12 mouse cellular contexts compared by ENCODE assay signal in the genomic region with DNA sequence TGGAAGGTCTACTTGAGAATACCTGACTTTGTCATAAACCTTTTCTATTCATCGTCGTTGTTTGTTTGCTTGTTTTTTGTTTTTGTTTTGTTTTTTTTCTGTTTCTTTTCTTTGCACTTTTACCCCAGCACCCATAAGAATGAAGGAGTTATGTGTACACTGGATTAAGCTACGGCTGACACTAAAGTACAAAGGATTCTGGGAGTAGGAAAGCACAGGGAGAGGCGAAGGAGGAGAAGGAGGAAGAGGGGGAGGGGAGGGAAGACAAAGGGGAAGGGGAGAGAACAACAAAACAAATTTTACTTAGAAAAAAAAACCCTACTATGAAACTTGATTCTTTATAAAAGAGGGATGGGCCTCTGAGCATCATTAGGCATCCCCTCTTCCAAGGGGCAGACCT. TPM values are rescaled to one million over a fixed set of nuclear protein-coding genes. Genes with fewer than 3 reads are reported as not detected.
DNase-seq lines count a peak whose midpoint lies in the region; ATAC-seq and TF ChIP-seq lines count a peak whose summit lies in the region.
"Had no signal": no experiment of that assay in that cellular context is flagged by ENCODE, and none has a peak within 500 bp of the region (broad histone marks: within the 10 kb centered on the region; RNA-seq: fewer than 3 reads in every experiment).

No protein-coding gene starts in this region.

- ATAC-seq in hindbrain, embryonic 14.5 days (ENCODE audit: low FRiP score) = no peak
- ATAC-seq in hindbrain, embryonic 12.5 days (ENCODE audit: low FRiP score) = no peak
- no peak for ATAC-seq in midbrain, embryonic 11.5 days (ENCODE audit: low FRiP score)
- no peak for ATAC-seq in midbrain, embryonic 13.5 days
- ATAC-seq in limb, embryonic 13.5 days (ENCODE audit: low FRiP score, low read depth) = no peak
- no peak for ATAC-seq in liver, postnatal 0 days
- ATAC-seq: CD4-positive, CD25-positive, alpha-beta regulatory T cell, adult 4 months had no signal

- no peak overlapping the region for H3K27ac ChIP-seq in hindbrain, embryonic 14.5 days
- no peak overlapping the region for H3K27ac ChIP-seq in hindbrain, embryonic 12.5 days
- H3K27ac ChIP-seq in midbrain, embryonic 11.5 days (ENCODE audit: low read depth, low read length) = no peak overlapping the region
- no peak overlapping the region for H3K27ac ChIP-seq in midbrain, embryonic 13.5 days
- H3K27ac ChIP-seq in limb, embryonic 13.5 days = no peak overlapping the region
- peak overlapping the region; percentile 95 for H3K27ac ChIP-seq in liver, postnatal 0 days (ENCODE audit: low read depth)
- H3K27ac ChIP-seq: left cerebral cortex, adult 2 months had no signal

- TF ChIP-seq EP300 in liver, postnatal 0 days (IDR thresholded peaks at IDR 0.05; ENCODE audit: low read depth) = no peak

- H3K9me3 ChIP-seq in hindbrain, embryonic 14.5 days (ENCODE audit: control insufficient read depth, low read length) = no peaks in the 10 kb centered on the region
- H3K9me3 ChIP-seq in hindbrain, embryonic 12.5 days (replicated peaks) = no peaks in the 10 kb centered on the region
- H3K9me3 ChIP-seq in midbrain, embryonic 11.5 days (ENCODE audit: control insufficient read depth, low read length) = no peaks in the 10 kb centered on the region
- H3K9me3 ChIP-seq in midbrain, embryonic 13.5 days = no peaks in the 10 kb centered on the region
- no peaks in the 10 kb centered on the region for H3K9me3 ChIP-seq in limb, embryonic 13.5 days
- H3K9me3 ChIP-seq in liver, postnatal 0 days (ENCODE audit: low read length) = no peaks in the 10 kb centered on the region

- H3K27me3 ChIP-seq in hindbrain, embryonic 14.5 days (ENCODE audit: control insufficient read depth, insufficient read depth, low read length) = no peaks in the 10 kb centered on the region
- H3K27me3 ChIP-seq in hindbrain, embryonic 12.5 days = peaks cover 8% of the 10 kb centered on the region; the same call in 1 of the 2 replicates
- H3K27me3 ChIP-seq in midbrain, embryonic 11.5 days (ENCODE audit: control insufficient read depth, insufficient read depth, low read length) = peaks cover 2% of the 10 kb centered on the region; the same call in 1 of the 2 replicates
- H3K27me3 ChIP-seq in midbrain, embryonic 13.5 days = 0 out of 2 replicates have a peak, but pooled peaks cover 6% of the 10 kb centered on the region
- H3K27me3 ChIP-seq in limb, embryonic 13.5 days = 0 out of 2 replicates have a peak, but pooled peaks cover 3% of the 10 kb centered on the region
- no peaks in the 10 kb centered on the region; the same call in 1 of the 2 replicates for H3K27me3 ChIP-seq in liver, postnatal 0 days (ENCODE audit: insufficient read depth, low read length)

- no peak for TF ChIP-seq CTCF in liver, postnatal 0 days (IDR thresholded peaks at IDR 0.05; ENCODE audit: low read depth)

- H3K4me1 ChIP-seq in hindbrain, embryonic 14.5 days (replicated peaks; ENCODE audit: control insufficient read depth, insufficient read depth, low read length) = peaks cover 10% of the 10 kb centered on the region
- H3K4me1 ChIP-seq in hindbrain, embryonic 12.5 days = peaks cover 13% of the 10 kb centered on the region
- peaks cover 4% of the 10 kb centered on the region; the same call in 1 of the 2 replicates for H3K4me1 ChIP-seq in midbrain, embryonic 11.5 days (ENCODE audit: control insufficient read depth, insufficient read depth, low read length)
- H3K4me1 ChIP-seq in midbrain, embryonic 13.5 days (replicated peaks) = peaks cover 14% of the 10 kb centered on the region
- H3K4me1 ChIP-seq in limb, embryonic 13.5 days = peaks cover 19% of the 10 kb centered on the region
- H3K4me1 ChIP-seq in liver, postnatal 0 days (ENCODE audit: insufficient read depth) = peaks cover 18% of the 10 kb centered on the region

- no peak for DNase-seq in hindbrain, embryonic 14.5 days (ENCODE audit: low spot score)
- DNase-seq in midbrain, embryonic 11.5 days (ENCODE audit: low spot score, missing footprints) = peak; percentile 51
- DNase-seq in liver, postnatal 0 days = no peak
- DNase-seq in adrenal gland, postnatal 36 days = no peak
- DNase-seq: cerebellum, adult 8-10 months; kidney, adult 8-10 months; right cerebral cortex, postnatal 4 days had no signal

- WGBS in hindbrain, embryonic 14.5 days = 73% methylated on average over 4 of the region's 4 CpGs
- whole genome bisulfite sequencing in hindbrain, embryonic 12.5 days = 68% methylated on average over 4 of the region's 4 CpGs
- WGBS in midbrain, embryonic 11.5 days = 70% methylated on average over 4 of the region's 4 CpGs
- 67% methylated on average over 4 of the region's 4 CpGs for WGBS in midbrain, embryonic 13.5 days
- 75% methylated on average over 4 of the region's 4 CpGs for WGBS in limb, embryonic 13.5 days
- 46% methylated on average over 4 of the region's 4 CpGs for WGBS in liver, postnatal 0 days (ENCODE audit: insufficient replicate concordance)

- no peaks in the 10 kb centered on the region for H3K36me3 ChIP-seq in hindbrain, embryonic 14.5 days (replicated peaks; ENCODE audit: control insufficient read depth, insufficient read depth)
- no peaks in the 10 kb centered on the region for H3K36me3 ChIP-seq in hindbrain, embryonic 12.5 days
- H3K36me3 ChIP-seq in midbrain, embryonic 11.5 days (ENCODE audit: control insufficient read depth, insufficient read depth, low read length) = no peaks in the 10 kb centered on the region
- H3K36me3 ChIP-seq in midbrain, embryonic 13.5 days = no peaks in the 10 kb centered on the region
- H3K36me3 ChIP-seq in limb, embryonic 13.5 days = no peaks in the 10 kb centered on the region
- 0 out of 2 replicates have a peak, but pooled peaks cover 2% of the 10 kb centered on the region for H3K36me3 ChIP-seq in liver, postnatal 0 days (replicated peaks; ENCODE audit: insufficient read depth, low read length)

- 0 out of 2 replicates have a peak overlapping the region, but pooled peaks have one; percentile 96 for H3K4me2 ChIP-seq in hindbrain, embryonic 14.5 days (replicated peaks)
- H3K4me2 ChIP-seq in hindbrain, embryonic 12.5 days (replicated peaks) = no peak overlapping the region
- no peak overlapping the region for H3K4me2 ChIP-seq in midbrain, embryonic 11.5 days
- no peak overlapping the region for H3K4me2 ChIP-seq in midbrain, embryonic 13.5 days (replicated peaks)
- H3K4me2 ChIP-seq in limb, embryonic 13.5 days (replicated peaks) = peak overlapping the region; percentile 94; the same call in 1 of the 2 replicates
- H3K4me2 ChIP-seq in liver, postnatal 0 days (ENCODE audit: low read depth, low read length) = peak overlapping the region; percentile 76

- H3K4me3 ChIP-seq in hindbrain, embryonic 14.5 days (replicated peaks; ENCODE audit: low read length) = no peak overlapping the region
- H3K4me3 ChIP-seq in hindbrain, embryonic 12.5 days = no peak overlapping the region
- no peak overlapping the region for H3K4me3 ChIP-seq in midbrain, embryonic 11.5 days (ENCODE audit: low read depth, low read length)
- no peak overlapping the region for H3K4me3 ChIP-seq in midbrain, embryonic 13.5 days (replicated peaks)
- no peak overlapping the region for H3K4me3 ChIP-seq in limb, embryonic 13.5 days
- peak overlapping the region; percentile 69 for H3K4me3 ChIP-seq in liver, postnatal 0 days (ENCODE audit: low read depth, low read length)
- H3K4me3 ChIP-seq: left cerebral cortex, adult 2 months had no signal

- H3K9ac ChIP-seq in hindbrain, embryonic 14.5 days = no peak overlapping the region
- H3K9ac ChIP-seq in hindbrain, embryonic 12.5 days = no peak overlapping the region
- no peak overlapping the region for H3K9ac ChIP-seq in midbrain, embryonic 11.5 days (ENCODE audit: low read length)
- H3K9ac ChIP-seq in midbrain, embryonic 13.5 days (replicated peaks) = no peak overlapping the region
- no peak overlapping the region for H3K9ac ChIP-seq in limb, embryonic 13.5 days
- H3K9ac ChIP-seq in liver, postnatal 0 days (replicated peaks) = peak overlapping the region; percentile 78

RNA-seq across cellular contexts. Expression of a gene that starts 2.2 kb away (rescaled TPM):
- polyA plus RNA-seq in hindbrain, embryonic 14.5 days (2014; fragmentation: Nextera tagmentation; extraction: Ambion mirVana) = 2.9 and 4.3 TPM in 2 replicates
- 5.4 and 7.2 TPM in 2 replicates for polyA plus RNA-seq in hindbrain, embryonic 12.5 days (2016; fragmentation: Nextera tagmentation; extraction: Ambion mirVana)
- 8.6 and 10.0 TPM in 2 replicates for polyA plus RNA-seq in midbrain, embryonic 11.5 days (2014; fragmentation: Nextera tagmentation; extraction: Ambion mirVana)
- 3.1 TPM in 2 replicates for polyA plus RNA-seq in midbrain, embryonic 13.5 days (2015; fragmentation: Nextera tagmentation; extraction: Ambion mirVana)
- 8.8 and 9.7 TPM in 2 replicates for polyA plus RNA-seq in limb, embryonic 13.5 days (2015; fragmentation: Nextera tagmentation; extraction: Ambion mirVana)
- polyA plus RNA-seq in liver, postnatal 0 days (2015; fragmentation: Nextera tagmentation; extraction: Ambion mirVana) = 8.3 and 10.2 TPM in 2 replicates
- total RNA-seq in adrenal gland, postnatal 36 days (2021) = 1 to 10 TPM; 1.1 to 2.3 TPM

Comparison
In these comparisons a context has a peak if more than half of its experiments do, and no peak if none do; other contexts are left out.
1. H3K4me2 ChIP-seq: peak in hindbrain, embryonic 14.5 days (single experiment), limb, embryonic 13.5 days (single experiment) and liver, postnatal 0 days (single experiment); none in hindbrain, embryonic 12.5 days (single experiment), midbrain, embryonic 11.5 days (single experiment) and midbrain, embryonic 13.5 days (single experiment).